Mouse (Mus musculus) forebrain, embryonic 15.5 days (tissue): ENCODE results near the gene Aco2. TPM values are rescaled to one million over a fixed set of nuclear protein-coding genes. Genes with fewer than 3 reads are reported as not detected.

ENCODE experiments used
- ATAC-seq: fragments of 200-750 bp; cut with Nextera tagmentation; replicated peaks from 2 replicates; pipeline ENCODE4 v1.8.0; 2017; ENCODE audit warnings: mild to moderate bottlenecking, moderate TSS enrichment, moderate library complexity
- H3K27ac ChIP-seq: fragments of 300-500 bp; sonication (generic); replicated peaks from 2 replicates; pipeline ENCODE4 v1.5.1; 2015; ENCODE audit warnings: mild to moderate bottlenecking, inconsistent platforms
- H3K27me3 ChIP-seq: fragments of 300-500 bp; sonication (generic); 2 replicates; pipeline ENCODE4 v1.6.1; 2015; ENCODE audit warnings: inconsistent platforms
- H3K36me3 ChIP-seq: fragments of 300-500 bp; sonication (generic); 2 replicates; pipeline ENCODE4 v1.6.1; 2015; ENCODE audit warnings: mild to moderate bottlenecking, inconsistent platforms
- H3K4me1 ChIP-seq: fragments of 300-500 bp; sonication (generic); 2 replicates; pipeline ENCODE4 v1.6.1; 2015; ENCODE audit warnings: inconsistent platforms
- H3K4me2 ChIP-seq: fragments of 300-500 bp; sonication (generic); replicated peaks from 2 replicates; pipeline ENCODE4 v1.6.1; 2015; ENCODE audit warnings: mild to moderate bottlenecking, inconsistent platforms
- H3K4me3 ChIP-seq: fragments of 300-500 bp; sonication (generic); 2 replicates; pipeline ENCODE4 v1.5.1; 2015; ENCODE audit warnings: mild to moderate bottlenecking, inconsistent platforms
- H3K9ac ChIP-seq: fragments of 300-500 bp; sonication (generic); replicated peaks from 2 replicates; pipeline ENCODE4 v1.6.1; 2015; ENCODE audit warnings: mild to moderate bottlenecking, inconsistent platforms
- H3K9me3 ChIP-seq: fragments of 300-500 bp; sonication (generic); 2 replicates; pipeline ENCODE4 v1.6.1; 2016; ENCODE audit warnings: inconsistent platforms
- WGBS: fragments of 180-500 bp; shearing (Covaris S2); methylation state at CpG from one replicate; pipeline ENCODE4 v1.1.7; 2015; ENCODE audit warnings: mixed read lengths; 5-methylcytosine and 5-hydroxymethylcytosine counted together
- polyA plus RNA-seq: library from polyadenylated mRNA; unstranded; fragments of >200 nt; fragmentation: Nextera tagmentation; extraction: Ambion mirVana; gene quantifications from 2 replicates; pipeline ENCODE4 v1.2.1, GENCODE M21; 2015

The Aco2 gene
- polyA plus RNA-seq, 1 experiment from 2014 or later, result 243 TPM

GRCm38 (mm10) chr15:81835007-81835880 lies 36.9 kb upstream of the Aco2 start:
- Histone ChIP-seq H3K36me3 (no peaks in the 10 kb centered on the region), H3K4me2 (no peak overlapping the region), H3K4me1 (peaks cover 24% of the 10 kb centered on the region), H3K9ac (no peak overlapping the region), H3K27me3 (no peaks in the 10 kb centered on the region), H3K27ac (no peak overlapping the region), H3K9me3 (no peaks in the 10 kb centered on the region), H3K4me3 (no peak overlapping the region)
- WGBS, result 74% methylated on average over 10 of the region's 10 CpGs
- no peak for ATAC-seq

GRCm38 (mm10) chr15:81836124-81836821 lies 35.8 kb upstream of the Aco2 start:
- no peaks in the 10 kb centered on the region for H3K27me3 ChIP-seq
- peak overlapping the region; percentile 27; the same call in 1 of the 2 replicates for H3K9ac ChIP-seq
- 1% methylated on average over 33 of the region's 33 CpGs for WGBS
- H3K9me3 ChIP-seq, result no peaks in the 10 kb centered on the region
- no peaks in the 10 kb centered on the region for H3K36me3 ChIP-seq
- H3K27ac ChIP-seq, result no peak overlapping the region
- peaks cover 24% of the 10 kb centered on the region for H3K4me1 ChIP-seq
- H3K4me2 ChIP-seq, result peak overlapping the region; percentile 41
- ATAC-seq, result peak; percentile 51
- H3K4me3 ChIP-seq, result peak overlapping the region; percentile 29

- no peaks in the 10 kb centered on the region for H3K27me3 ChIP-seq
- no peak overlapping the region for H3K4me2 ChIP-seq
- H3K4me3 ChIP-seq, result 0 out of 2 replicates have a peak overlapping the region, but pooled peaks have one; percentile 29
- H3K9ac ChIP-seq, result no peak overlapping the region
- 65% methylated on average over 7 of the region's 7 CpGs for WGBS
- H3K36me3 ChIP-seq, result no peaks in the 10 kb centered on the region
- no peak overlapping the region for H3K27ac ChIP-seq
- ATAC-seq, result no peak
- peaks cover 21% of the 10 kb centered on the region for H3K4me1 ChIP-seq
- H3K9me3 ChIP-seq, result no peaks in the 10 kb centered on the region
These were observed 34.9 kb upstream of the Aco2 start for GRCm38 (mm10) chr15:81836966-81837920.

DNA sequence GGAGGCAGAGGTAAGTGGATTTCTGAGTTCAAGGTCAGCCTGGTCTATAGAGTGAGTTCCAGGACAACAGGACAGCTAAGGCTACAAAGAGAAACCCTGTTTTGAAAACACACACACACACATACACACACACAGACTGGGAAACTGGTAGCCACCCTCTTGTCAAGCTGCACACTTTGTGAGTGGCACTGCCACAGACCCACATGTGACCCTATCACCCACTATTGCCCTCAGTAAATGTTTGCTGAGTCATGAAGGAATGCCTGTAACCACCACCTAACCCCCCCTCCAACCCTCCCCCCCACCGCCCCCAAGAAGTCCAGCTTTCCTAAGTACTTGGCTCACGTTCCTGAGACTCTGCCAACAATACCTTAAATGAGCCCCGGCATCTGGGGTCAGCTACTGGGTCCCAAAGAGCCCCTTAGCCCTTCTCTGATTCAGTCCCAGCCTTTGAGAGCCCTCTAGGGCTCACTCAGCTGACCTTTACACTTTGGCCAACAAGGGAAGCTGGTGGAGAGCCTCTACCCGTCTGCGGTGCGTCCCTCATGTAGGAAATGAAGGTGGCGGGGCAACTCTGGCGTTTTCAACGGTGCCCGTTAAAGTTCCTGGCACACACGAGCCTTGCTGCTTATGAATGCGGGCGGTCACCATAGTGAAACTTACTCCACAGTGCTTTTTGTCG lies 33.4 kb upstream of the Aco2 start:
- Histone ChIP-seq H3K27ac (no peak overlapping the region), H3K4me3 (no peak overlapping the region), H3K36me3 (no peaks in the 10 kb centered on the region), H3K9me3 (no peaks in the 10 kb centered on the region), H3K27me3 (no peaks in the 10 kb centered on the region), H3K4me1 (peaks cover 21% of the 10 kb centered on the region), H3K4me2 (no peak overlapping the region), H3K9ac (no peak overlapping the region)
- 44% methylated on average over 14 of the region's 14 CpGs for WGBS
- ATAC-seq, result no peak

DNA sequence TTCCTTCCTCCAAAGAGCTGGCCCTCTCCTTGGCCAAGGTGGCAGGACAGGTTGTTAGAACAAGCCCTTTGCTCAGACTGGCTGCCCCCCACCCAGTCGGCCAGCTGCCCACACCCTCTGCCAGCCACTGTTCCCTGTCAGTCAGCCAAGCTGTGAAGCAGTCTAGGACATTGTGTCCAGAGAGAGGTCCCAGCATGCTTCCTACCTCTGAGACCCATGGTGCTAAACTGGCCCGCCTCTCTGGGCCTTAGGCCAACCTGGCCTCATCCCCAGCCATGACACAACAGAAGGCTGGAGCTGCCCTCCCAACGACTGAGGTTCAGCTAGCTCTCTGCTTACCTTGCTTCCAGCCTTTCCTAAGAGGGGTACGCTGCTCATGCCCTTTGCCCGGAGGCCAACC lies 32.5 kb upstream of the Aco2 start:
- H3K9me3 ChIP-seq, result no peaks in the 10 kb centered on the region
- peaks cover 21% of the 10 kb centered on the region for H3K4me1 ChIP-seq
- H3K27me3 ChIP-seq, result no peaks in the 10 kb centered on the region
- ATAC-seq, result peak; percentile 77
- H3K9ac ChIP-seq, result no peak overlapping the region
- H3K36me3 ChIP-seq, result no peaks in the 10 kb centered on the region
- H3K4me2 ChIP-seq, result no peak overlapping the region; the same call in 1 of the 2 replicates
- 0 out of 2 replicates have a peak overlapping the region, but pooled peaks have one; percentile 23 for H3K27ac ChIP-seq
- no peak overlapping the region for H3K4me3 ChIP-seq
- WGBS, result 44% methylated on average over 5 of the region's 5 CpGs

- Histone ChIP-seq H3K4me3 (no peak overlapping the region), H3K9me3 (no peaks in the 10 kb centered on the region), H3K36me3 (no peaks in the 10 kb centered on the region), H3K9ac (no peak overlapping the region), H3K27ac (no peak overlapping the region), H3K4me1 (peaks cover 21% of the 10 kb centered on the region), H3K27me3 (no peaks in the 10 kb centered on the region), H3K4me2 (no peak overlapping the region)
- ATAC-seq, result no peak
- WGBS, result 90% methylated on average over 7 of the region's 7 CpGs
These were observed 31.8 kb upstream of the Aco2 start for GRCm38 (mm10) chr15:81840306-81840705.

DNA sequence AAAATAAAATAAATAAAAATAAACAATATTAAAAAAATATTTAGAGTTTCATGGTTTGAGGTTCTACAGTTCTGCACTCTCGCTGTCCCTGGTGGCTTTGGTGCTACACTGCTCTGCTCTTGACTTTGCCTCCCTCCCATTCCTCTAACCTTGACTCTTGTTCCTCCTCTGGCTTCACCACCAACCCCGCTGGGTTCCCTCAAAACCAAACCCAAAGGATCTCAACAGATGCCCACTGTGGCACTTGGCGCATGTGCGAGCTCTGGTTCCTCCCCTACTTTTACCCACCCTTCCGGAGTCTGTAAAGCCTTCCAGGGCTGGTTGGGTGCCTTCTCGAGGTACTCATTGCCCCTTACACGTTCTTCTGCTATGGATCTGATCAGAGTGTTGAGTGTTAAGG lies 29.8 kb upstream of the Aco2 start:
- H3K27me3 ChIP-seq, result no peaks in the 10 kb centered on the region
- ATAC-seq, result no peak
- no peak overlapping the region for H3K4me3 ChIP-seq
- no peak overlapping the region for H3K27ac ChIP-seq
- no peak overlapping the region for H3K9ac ChIP-seq
- H3K4me1 ChIP-seq, result peaks cover 9% of the 10 kb centered on the region
- no peak overlapping the region for H3K4me2 ChIP-seq
- no peaks in the 10 kb centered on the region for H3K36me3 ChIP-seq
- WGBS, result 85% methylated on average over 7 of the region's 7 CpGs
- no peaks in the 10 kb centered on the region for H3K9me3 ChIP-seq

GRCm38 (mm10) chr15:81845033-81845625 lies 27.0 kb upstream of the Aco2 start:
- Histone ChIP-seq H3K36me3 (peaks cover 13% of the 10 kb centered on the region), H3K9ac (no peak overlapping the region), H3K27me3 (no peaks in the 10 kb centered on the region), H3K4me2 (no peak overlapping the region), H3K4me1 (0 out of 2 replicates have a peak, but pooled peaks cover 2% of the 10 kb centered on the region), H3K4me3 (no peak overlapping the region), H3K9me3 (no peaks in the 10 kb centered on the region), H3K27ac (no peak overlapping the region)
- ATAC-seq, result no peak
- WGBS, result 62% methylated on average over 5 of the region's 5 CpGs

DNA sequence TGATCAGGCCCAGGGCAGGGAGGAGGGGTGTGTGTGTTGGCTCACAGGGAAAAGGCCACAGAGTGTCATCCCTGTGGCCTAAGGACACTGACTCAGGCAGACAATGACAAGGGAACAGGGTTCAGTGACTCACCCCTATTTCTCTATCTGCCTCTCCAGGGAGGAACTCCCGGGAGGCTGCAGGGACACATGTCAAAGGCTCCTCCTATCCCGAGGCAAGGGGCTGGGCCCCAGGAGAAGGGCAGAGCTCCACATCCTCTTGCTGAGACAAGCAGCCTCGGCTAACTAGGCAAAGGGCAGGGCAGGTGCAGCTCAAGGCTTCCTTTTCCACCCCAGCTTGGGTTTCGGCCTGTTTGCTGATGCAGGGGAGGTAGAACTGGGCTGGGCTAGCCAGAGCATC lies 26.4 kb upstream of the Aco2 start:
- WGBS, result 40% methylated on average over 4 of the region's 4 CpGs
- H3K36me3 ChIP-seq, result peaks cover 19% of the 10 kb centered on the region
- H3K4me2 ChIP-seq, result no peak overlapping the region
- H3K4me1 ChIP-seq, result 0 out of 2 replicates have a peak, but pooled peaks cover 2% of the 10 kb centered on the region
- no peak for ATAC-seq
- no peak overlapping the region for H3K4me3 ChIP-seq
- no peaks in the 10 kb centered on the region for H3K27me3 ChIP-seq
- H3K9me3 ChIP-seq, result no peaks in the 10 kb centered on the region
- no peak overlapping the region for H3K9ac ChIP-seq
- no peak overlapping the region for H3K27ac ChIP-seq

DNA sequence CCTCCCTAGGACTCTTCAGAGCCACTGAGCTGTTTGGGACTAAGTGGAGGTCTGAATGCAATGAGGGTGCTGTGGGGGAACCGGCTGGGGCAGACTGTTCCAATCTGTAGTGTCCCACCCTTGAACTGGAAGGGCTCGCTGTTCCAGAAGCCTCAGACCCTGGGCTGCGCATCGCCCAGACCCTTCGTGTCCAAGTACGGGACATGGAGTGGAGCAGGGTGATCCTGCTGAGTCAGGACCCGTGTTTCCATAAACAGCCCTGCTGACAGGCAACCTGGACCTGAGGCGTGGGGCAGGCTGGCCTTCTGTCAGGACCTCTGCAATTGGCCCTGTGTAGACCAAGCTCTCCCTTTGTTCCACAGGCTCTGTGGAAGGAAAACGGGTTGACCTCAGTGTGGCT lies 25.4 kb upstream of the Aco2 start:
- 87% methylated on average over 9 of the region's 9 CpGs for WGBS
- Histone ChIP-seq H3K4me2 (no peak overlapping the region), H3K4me1 (0 out of 2 replicates have a peak, but pooled peaks cover 2% of the 10 kb centered on the region), H3K27ac (no peak overlapping the region), H3K4me3 (no peak overlapping the region), H3K9ac (no peak overlapping the region), H3K27me3 (no peaks in the 10 kb centered on the region), H3K36me3 (peaks cover 29% of the 10 kb centered on the region), H3K9me3 (no peaks in the 10 kb centered on the region)
- no peak for ATAC-seq

DNA sequence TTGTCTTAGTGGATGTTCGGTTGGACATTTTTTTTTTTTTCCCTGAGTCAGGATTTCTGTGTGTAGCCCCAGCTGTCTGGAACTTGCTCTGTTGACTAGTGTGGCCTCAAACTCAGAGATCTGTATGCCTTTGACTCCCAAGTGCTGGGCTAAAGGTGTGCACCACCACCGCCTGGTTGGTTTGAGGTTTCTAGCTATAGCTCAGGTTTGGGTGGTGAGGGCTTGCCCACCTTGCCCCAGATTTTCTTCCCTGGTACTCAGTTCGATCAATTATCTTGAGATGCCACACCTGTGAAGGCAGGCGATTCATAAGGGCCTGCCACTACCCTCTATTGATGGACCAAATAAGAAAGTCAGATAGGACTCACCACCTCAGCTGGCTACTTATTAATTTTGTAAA lies 24.9 kb upstream of the Aco2 start:
- no peaks in the 10 kb centered on the region for H3K27me3 ChIP-seq
- no peak overlapping the region for H3K4me2 ChIP-seq
- H3K4me3 ChIP-seq, result no peak overlapping the region
- no peak overlapping the region for H3K9ac ChIP-seq
- H3K4me1 ChIP-seq, result 0 out of 2 replicates have a peak, but pooled peaks cover 2% of the 10 kb centered on the region
- no peak overlapping the region for H3K27ac ChIP-seq
- peaks cover 33% of the 10 kb centered on the region for H3K36me3 ChIP-seq
- WGBS, result 92% methylated on average over 4 of the region's 4 CpGs
- ATAC-seq, result no peak
- no peaks in the 10 kb centered on the region for H3K9me3 ChIP-seq
